Mouse (Mus musculus): ENCODE data around the gene Sowaha.

DNA sequence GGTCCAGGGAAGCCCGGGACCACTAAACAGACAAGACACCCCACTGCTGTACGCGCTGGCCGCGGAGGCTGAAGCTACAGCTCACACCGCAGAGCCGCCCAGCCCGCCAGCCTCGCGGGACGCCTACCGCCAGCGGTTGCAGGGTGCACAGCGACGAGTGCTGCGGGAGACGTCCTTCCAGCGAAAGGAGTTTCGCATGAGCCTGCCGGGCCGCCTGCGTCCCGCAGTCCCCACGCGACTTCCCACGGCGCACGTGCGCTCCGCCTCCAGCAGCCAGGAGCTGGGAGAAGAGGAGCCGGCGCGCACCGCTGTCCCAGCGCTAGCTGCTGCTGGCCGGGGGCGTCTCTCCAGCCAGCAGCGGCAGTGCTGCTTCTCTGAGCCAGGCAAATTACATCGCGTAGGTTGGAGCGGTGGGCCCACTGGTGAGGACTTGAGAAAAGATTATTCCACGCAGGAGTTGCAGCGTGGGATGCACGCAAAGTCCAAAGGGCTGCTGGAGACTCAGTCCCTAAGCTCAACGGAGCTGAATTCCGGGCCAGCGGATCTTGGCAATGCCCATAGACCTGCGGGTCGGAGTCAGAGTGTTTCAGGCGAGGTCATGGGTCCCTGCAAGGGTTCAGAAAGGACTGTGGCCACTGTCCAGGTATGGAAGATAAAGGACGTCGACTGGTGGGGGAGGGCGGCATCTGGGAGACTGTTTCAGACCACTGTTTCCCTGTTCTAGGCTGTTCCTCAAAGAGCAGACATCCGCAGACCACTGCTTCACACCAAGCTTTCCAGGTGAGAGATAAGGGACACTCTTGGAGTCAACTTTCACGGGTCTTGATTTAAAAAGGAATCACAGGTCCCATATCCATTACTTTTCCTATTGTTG is 16.3 kb downstream of the Sowaha start:
- TF ChIP-seq CTCF (IDR thresholded peaks at IDR 0.05; ENCODE audit: low read depth, low read length) (no peak), EP300 (IDR thresholded peaks at IDR 0.05; ENCODE audit: insufficient read depth, low read depth, low read length) (no peak), POLR2A (IDR thresholded peaks at IDR 0.05; ENCODE audit: insufficient read depth, low read length) (no peak)
